Mouse (Mus musculus) B cell, adult 2 months (primary cell): ENCODE measurements around the gene Zfp280b.
"Not testable (repeated sequence)": the region's sequence is repeated elsewhere in the genome, so short reads cannot be mapped to it uniquely, and the experiment has no call there.

Source experiments
- DNase-seq, 2 experiments: peaks; one replicate each; pipeline ENCODE4 v3.0.0; 2022

The Zfp280b gene

GRCm38 (mm10) chr10:76031511-76032401, 694 bp upstream of the Zfp280b start:
- DNase-seq = peak in 1 of 2 experiments; percentile 11

- peak; percentile 12 to 21 for DNase-seq
These were observed 637 bp downstream of the Zfp280b start for GRCm38 (mm10) chr10:76033119-76033455.

- DNase-seq = no peak
These were observed 1.7 kb downstream of the Zfp280b start for GRCm38 (mm10) chr10:76034001-76034600.

GRCm38 (mm10) chr10:76035277-76035676, 2.8 kb downstream of the Zfp280b start:
- DNase-seq = no peak

- DNase-seq = no peak
These were observed 4.5 kb downstream of the Zfp280b start for GRCm38 (mm10) chr10:76036962-76037361.

GRCm38 (mm10) chr10:76045343-76045742, 12.9 kb downstream of the Zfp280b start:
- no peak for DNase-seq

- DNase-seq = no peak
These were observed 14.3 kb downstream of the Zfp280b start for GRCm38 (mm10) chr10:76046754-76047153.

GRCm38 (mm10) chr10:76047182-76047869, 14.9 kb downstream of the Zfp280b start:
- no peak for DNase-seq

- DNase-seq = no peak
These were observed 16.5 kb downstream of the Zfp280b start for GRCm38 (mm10) chr10:76048967-76049366.

- DNase-seq = no peak
These were observed 19.4 kb downstream of the Zfp280b start for GRCm38 (mm10) chr10:76051860-76052259.

- DNase-seq = no peak
These were observed 30.0 kb downstream of the Zfp280b start for GRCm38 (mm10) chr10:76062439-76062838.

- no peak for DNase-seq
These were observed 35.5 kb downstream of the Zfp280b start for GRCm38 (mm10) chr10:76067674-76068613.

- DNase-seq = not testable (repeated sequence)
These were observed 39.6 kb downstream of the Zfp280b start for GRCm38 (mm10) chr10:76072080-76072479.

GRCm38 (mm10) chr10:76077008-76077407, 44.6 kb downstream of the Zfp280b start:
- not testable (repeated sequence) for DNase-seq
